Mouse (Mus musculus): ENCODE measurements at regions not wholly inside any gene's neighbourhood (a gene's known extent, or its start where the extent isn't known, plus 50 kb on each side); places are given as distances from the start of the nearest gene placed in this dataset.

- TF ChIP-seq POLR2A (IDR thresholded peaks at IDR 0.05; ENCODE audit: control insufficient read depth, extremely low read depth, insufficient read depth, low read length, poor library complexity) (no peak), CTCF (IDR thresholded peaks at IDR 0.05; ENCODE audit: borderline replicate concordance, control insufficient read depth, extremely low read depth, insufficient read depth, low read length, poor library complexity) (no peak)
These were observed 53.2 kb upstream of the Gpc5 start for GRCm38 (mm10) chr14:115038788-115039187.
